Mouse (Mus musculus) left cerebral cortex, postnatal 4 days (tissue): ENCODE results near the gene Fam20c. TPM values are rescaled to one million over a fixed set of nuclear protein-coding genes. Genes with fewer than 3 reads are reported as not detected.

ENCODE experiments used
- total RNA-seq, 2 experiments: library from RNA; stranded (reverse); gene quantifications; 2 replicates each; pipeline ENCODE4 v1.2.3; 2021

The Fam20c gene
- total RNA-seq, 2 experiments from 2014 or later = 79.5 to 92.0 TPM

Other genes starting within 250 kb of the Fam20c start
- gene 1700123K08Rik, start 189.8 kb upstream of the Fam20c start, total RNA-seq = not detected
- 10 to 100 TPM; 48.0 to 55.3 TPM for gene Zfp68, start 134.8 kb upstream of the Fam20c start, total RNA-seq
- gene A430033K04Rik, start 131.7 kb upstream of the Fam20c start, total RNA-seq = 10 to 100 TPM; 17.3 to 17.8 TPM
- gene Gm5294, start 65.6 kb downstream of the Fam20c start, total RNA-seq = not detected
- gene Pdgfa, start 242.9 kb downstream of the Fam20c start, total RNA-seq = 10 to 100 TPM; 50.3 to 52.3 TPM